Mouse (Mus musculus) liver, adult 2 months (tissue): ENCODE measurements at regions not wholly inside any gene's neighbourhood (a gene's known extent, or its start where the extent isn't known, plus 50 kb on each side); places are given as distances from the start of the nearest gene placed in this dataset.

Experiments
- CTCF ChIP-seq: fragments of 200-500 bp; IDR thresholded peaks from 2 replicates; pipeline ENCODE4 v1.5.1; 2011; ENCODE audit warnings: low read depth, low read length, control low read depth
- POLR2A ChIP-seq: fragments of 200-500 bp; IDR thresholded peaks from 2 replicates; pipeline ENCODE4 v1.6.1; 2011; ENCODE audit warnings: low read length, control low read depth; ENCODE audit not compliant: insufficient read depth; ENCODE audit errors: extremely low read depth

GRCm38 (mm10) chr6:31159935-31160670, 201.2 kb upstream of the Klf14 start:
- TF ChIP-seq CTCF (no peak), POLR2A (no peak)
